Mouse (Mus musculus) embryonic facial prominence, embryonic 14.5 days (tissue): Measurements from ENCODE around the gene Mnd1. TPM values are rescaled to one million over a fixed set of nuclear protein-coding genes. Genes with fewer than 3 reads are reported as not detected.

Source experiments
- ATAC-seq: fragments of 200-750 bp; cut with Nextera tagmentation; 2 replicates; pipeline ENCODE4 v1.8.0; 2017; ENCODE audit warnings: low read depth, moderate number of reproducible peaks, moderate TSS enrichment
- DNase-seq: peaks from one replicate; pipeline ENCODE4 v3.0.0-alpha.2; 2015; ENCODE audit warnings: low spot score
- H3K27ac ChIP-seq: fragments of 300-500 bp; sonication (generic); replicated peaks from 2 replicates; pipeline ENCODE4 v1.5.1; 2014; ENCODE audit warnings: low read depth, mild to moderate bottlenecking, low read length, moderate library complexity
- H3K27me3 ChIP-seq: fragments of 300-500 bp; sonication (generic); replicated peaks from 2 replicates; pipeline ENCODE4 v1.6.1; 2014; ENCODE audit warnings: low read length; ENCODE audit not compliant: control insufficient read depth, insufficient read depth
- H3K36me3 ChIP-seq: fragments of 300-500 bp; sonication (generic); 2 replicates; pipeline ENCODE4 v1.6.1; 2014; ENCODE audit warnings: low read length, mixed read lengths; ENCODE audit not compliant: control insufficient read depth, insufficient read depth
- H3K4me1 ChIP-seq: fragments of 300-500 bp; sonication (generic); 2 replicates; pipeline ENCODE4 v1.6.1; 2014; ENCODE audit warnings: antibody characterized with exemption, low read length; ENCODE audit not compliant: control insufficient read depth, insufficient read depth
- H3K4me2 ChIP-seq: fragments of 300-500 bp; sonication (generic); 2 replicates; pipeline ENCODE4 v1.6.1; 2014; ENCODE audit warnings: low read depth, mild to moderate bottlenecking, low read length, moderate library complexity, mixed read lengths
- H3K4me3 ChIP-seq: fragments of 300-500 bp; sonication (generic); 2 replicates; pipeline ENCODE4 v1.5.1; 2014; ENCODE audit warnings: low read depth, mild to moderate bottlenecking, low read length
- H3K9ac ChIP-seq: fragments of 300-500 bp; sonication (generic); 2 replicates; pipeline ENCODE4 v1.6.1; 2014; ENCODE audit warnings: low read depth, mild to moderate bottlenecking, low read length, moderate library complexity, mixed read lengths
- H3K9me3 ChIP-seq: fragments of 300-500 bp; sonication (generic); 2 replicates; pipeline ENCODE4 v1.6.1; 2016; ENCODE audit warnings: low read length; ENCODE audit not compliant: control insufficient read depth
- WGBS: fragments of 180-500 bp; shearing (Covaris S2); extraction: QIAGEN DNeasy Blood & Tissue Kit; methylation state at CpG from one replicate; pipeline ENCODE4 v1.1.7; 2014; 5-methylcytosine and 5-hydroxymethylcytosine counted together
- polyA plus RNA-seq: library from polyadenylated mRNA; unstranded; fragments of >200 nt; fragmentation: Nextera tagmentation; extraction: Ambion mirVana; gene quantifications from 2 replicates; pipeline ENCODE4 v1.2.1, GENCODE M21; 2014

Gene Mnd1
- polyA plus RNA-seq, 1 experiment from 2014 or later = 11.8 TPM

DNA sequence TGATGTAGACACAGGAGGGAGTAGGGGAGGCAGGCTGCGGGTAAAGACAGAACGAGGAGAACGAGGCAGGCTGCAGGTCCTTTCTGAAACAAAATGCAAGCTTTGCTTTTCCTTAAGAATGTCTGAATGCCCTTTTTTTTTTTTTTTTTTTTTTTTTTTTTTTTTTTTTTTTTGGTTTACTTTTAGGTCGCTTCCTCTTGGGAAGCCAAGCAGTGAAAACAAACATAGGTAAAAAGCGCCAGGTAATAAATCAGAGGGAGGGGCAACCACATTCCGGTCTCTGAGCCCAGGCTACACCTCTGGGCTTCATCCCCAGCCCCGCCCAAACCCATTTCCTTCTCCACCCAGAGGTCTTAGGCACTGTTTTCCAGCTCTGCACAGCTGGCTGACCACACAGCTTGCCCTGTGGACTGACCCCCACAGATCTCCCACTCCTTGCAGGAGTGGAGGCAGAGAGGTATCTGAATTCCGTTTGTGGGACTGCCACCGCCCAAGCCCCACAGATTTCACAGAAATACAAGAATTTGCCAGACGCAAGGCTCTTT lies 34.1 kb upstream of the Mnd1 start:
- Histone ChIP-seq H3K27ac (no peak overlapping the region), H3K4me2 (peak overlapping the region; percentile 56), H3K36me3 (no peaks in the 10 kb centered on the region), H3K9ac (no peak overlapping the region), H3K9me3 (no peaks in the 10 kb centered on the region), H3K27me3 (0 out of 2 replicates have a peak, but pooled peaks cover 3% of the 10 kb centered on the region), H3K4me3 (peak overlapping the region; percentile 32), H3K4me1 (peaks cover 5% of the 10 kb centered on the region)
- 46% methylated on average over 10 of the region's 10 CpGs for WGBS
- ATAC-seq (no peak), DNase-seq (no peak)

DNA sequence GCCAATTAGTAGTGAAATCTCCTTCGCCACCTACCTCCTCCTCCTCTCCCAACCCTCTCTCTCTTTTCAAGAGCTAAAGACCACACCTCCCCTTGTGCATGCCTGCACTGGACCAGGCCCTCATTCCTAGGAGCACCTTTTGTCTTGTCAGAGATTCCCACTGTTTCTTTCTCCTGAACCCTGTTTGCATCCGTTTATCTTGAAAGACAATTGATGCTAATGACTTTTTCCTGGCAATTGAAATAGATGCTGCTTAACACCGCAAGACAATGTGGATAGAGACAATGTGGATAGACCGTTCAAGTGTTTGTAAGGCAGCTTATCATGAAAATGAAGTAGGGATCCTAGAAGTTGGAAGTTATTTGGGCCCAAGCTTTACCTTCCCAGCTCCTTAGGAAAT lies 26.1 kb upstream of the Mnd1 start:
- Histone ChIP-seq H3K9ac (no peak overlapping the region), H3K36me3 (no peaks in the 10 kb centered on the region), H3K27me3 (no peaks in the 10 kb centered on the region), H3K4me2 (no peak overlapping the region), H3K4me3 (no peak overlapping the region), H3K9me3 (no peaks in the 10 kb centered on the region), H3K4me1 (no peaks in the 10 kb centered on the region), H3K27ac (no peak overlapping the region)
- 48% methylated on average over 4 of the region's 4 CpGs for WGBS
- DNase-seq = no peak
- no peak for ATAC-seq

DNA sequence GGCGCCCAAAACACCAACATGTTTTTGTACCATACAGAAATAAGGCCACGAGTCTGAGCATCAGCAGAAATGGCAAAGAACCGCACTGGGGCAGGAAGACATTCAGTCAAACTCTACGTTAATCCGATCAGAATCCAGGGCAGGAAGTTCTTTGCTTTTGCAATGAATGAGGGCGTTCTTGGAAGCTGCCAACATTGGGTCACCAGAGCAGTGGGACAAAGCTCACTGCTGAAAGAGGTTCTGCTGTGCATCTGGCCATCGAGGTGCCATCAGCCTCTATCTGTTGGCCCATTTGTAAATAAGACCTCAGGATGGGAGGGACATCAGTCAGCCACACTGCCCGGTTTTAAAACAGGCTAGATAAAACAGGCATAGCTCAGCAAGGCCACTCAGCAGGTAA lies 25.5 kb upstream of the Mnd1 start:
- Histone ChIP-seq H3K4me2 (no peak overlapping the region), H3K36me3 (0 out of 2 replicates have a peak, but pooled peaks cover 3% of the 10 kb centered on the region), H3K9me3 (no peaks in the 10 kb centered on the region), H3K27ac (no peak overlapping the region), H3K4me1 (no peaks in the 10 kb centered on the region), H3K27me3 (no peaks in the 10 kb centered on the region), H3K9ac (no peak overlapping the region), H3K4me3 (no peak overlapping the region)
- ATAC-seq (no peak), DNase-seq (no peak)
- WGBS = 30% methylated on average over 8 of the region's 8 CpGs

DNA sequence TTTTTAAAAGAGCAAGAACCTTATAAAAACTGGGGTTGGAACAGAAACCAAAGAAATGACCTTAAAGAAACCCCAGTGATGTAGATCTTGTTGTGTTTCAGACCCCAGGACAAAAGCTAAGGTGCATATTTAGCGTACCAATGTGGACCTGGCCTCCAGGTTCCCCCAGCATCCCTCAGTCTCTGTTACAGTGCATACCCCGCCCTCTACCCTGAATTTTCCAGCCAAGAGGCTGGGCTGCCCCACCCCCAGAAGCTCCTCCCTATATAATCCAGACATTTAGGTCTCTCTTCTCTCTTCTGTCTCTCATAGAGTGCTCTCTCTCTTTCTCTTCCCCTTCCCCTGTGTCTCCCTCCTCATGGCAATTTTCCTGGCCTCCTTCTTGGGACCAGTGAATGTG lies 24.7 kb upstream of the Mnd1 start:
- DNase-seq (no peak), ATAC-seq (no peak)
- Histone ChIP-seq H3K9me3 (no peaks in the 10 kb centered on the region), H3K4me2 (no peak overlapping the region), H3K36me3 (0 out of 2 replicates have a peak, but pooled peaks cover 3% of the 10 kb centered on the region), H3K9ac (no peak overlapping the region), H3K4me1 (no peaks in the 10 kb centered on the region), H3K27me3 (no peaks in the 10 kb centered on the region), H3K27ac (no peak overlapping the region), H3K4me3 (no peak overlapping the region)
- 77% methylated on average over 2 of the region's 2 CpGs for WGBS

DNA sequence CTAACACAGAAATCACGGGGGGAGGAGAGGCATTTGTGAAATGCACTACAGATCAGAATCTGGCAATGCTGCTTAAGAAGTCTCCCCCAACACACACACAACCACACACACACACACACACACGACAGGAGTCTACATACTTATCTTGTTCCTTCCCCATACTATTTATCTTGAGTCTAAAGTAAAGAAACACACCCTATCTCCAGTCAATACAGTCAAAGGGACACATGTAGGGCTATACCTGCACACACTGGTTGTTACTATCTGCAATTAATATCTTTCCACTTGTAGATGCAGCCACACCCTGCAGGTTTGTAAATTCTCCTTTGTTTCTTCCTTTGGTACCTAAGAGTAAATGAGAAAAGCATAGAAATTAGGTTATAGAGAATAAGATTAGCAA lies 22.2 kb upstream of the Mnd1 start:
- DNase-seq (no peak), ATAC-seq (no peak)
- H3K4me2 ChIP-seq = no peak overlapping the region
- H3K36me3 ChIP-seq = peaks cover 4% of the 10 kb centered on the region; the same call in 1 of the 2 replicates
- no peaks in the 10 kb centered on the region for H3K4me1 ChIP-seq
- no peaks in the 10 kb centered on the region for H3K27me3 ChIP-seq
- no peak overlapping the region for H3K9ac ChIP-seq
- H3K4me3 ChIP-seq = no peak overlapping the region
- no peak overlapping the region for H3K27ac ChIP-seq
- no peaks in the 10 kb centered on the region for H3K9me3 ChIP-seq
- 78% methylated on average over 2 of the region's 2 CpGs for WGBS

DNA sequence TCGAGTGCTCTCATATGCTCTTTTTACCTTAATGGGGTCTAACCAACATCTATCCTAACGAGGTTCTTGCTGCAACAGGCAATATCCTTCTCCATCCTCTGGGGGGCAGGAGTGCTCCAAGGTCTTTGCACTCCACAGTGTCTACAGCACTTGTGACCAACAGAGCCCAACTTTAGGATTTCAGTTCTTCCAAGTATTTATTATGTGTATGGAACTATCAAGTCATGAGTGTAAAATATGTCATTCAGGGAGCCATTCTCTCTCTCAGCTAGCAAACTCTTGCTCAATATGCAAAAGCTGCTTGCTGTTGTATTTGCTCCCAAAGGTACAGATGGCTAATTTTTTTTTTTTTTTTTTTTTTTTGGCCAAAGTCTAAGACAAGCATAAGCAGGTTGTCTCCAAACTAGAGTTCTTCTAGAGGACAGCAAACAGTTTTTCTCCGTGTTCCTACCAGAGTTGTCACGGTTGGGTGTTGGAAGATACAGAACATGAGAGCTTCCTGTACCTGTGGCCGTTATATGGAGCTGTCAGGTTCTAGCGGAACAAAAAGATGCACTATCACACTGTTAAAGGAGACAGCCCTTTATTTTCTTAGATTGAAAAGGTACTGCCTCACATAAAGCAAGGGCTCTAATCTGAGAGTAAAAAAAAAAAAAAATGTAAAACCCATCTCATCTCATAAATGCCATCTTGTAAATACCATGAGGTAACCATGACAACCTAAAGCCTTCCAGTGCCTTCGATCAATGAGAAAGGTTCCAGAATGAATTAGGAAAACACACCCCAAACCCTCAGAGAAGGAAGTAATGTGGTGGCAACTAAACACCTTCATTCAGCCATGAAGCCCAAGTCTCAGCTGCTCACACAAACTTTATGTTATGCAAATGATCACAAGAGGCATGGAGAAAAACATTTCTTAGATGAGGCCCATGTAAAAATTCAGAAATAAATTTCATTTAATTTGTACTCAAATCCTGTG lies 20.0 kb upstream of the Mnd1 start:
- Histone ChIP-seq H3K36me3 (peaks cover 13% of the 10 kb centered on the region; the same call in 1 of the 2 replicates), H3K9ac (no peak overlapping the region), H3K4me3 (no peak overlapping the region), H3K27me3 (no peaks in the 10 kb centered on the region), H3K4me1 (no peaks in the 10 kb centered on the region), H3K4me2 (no peak overlapping the region), H3K27ac (no peak overlapping the region), H3K9me3 (no peaks in the 10 kb centered on the region)
- WGBS = 58% methylated on average over 7 of the region's 7 CpGs
- ATAC-seq = peak; percentile 79
- DNase-seq = peak; percentile 90

DNA sequence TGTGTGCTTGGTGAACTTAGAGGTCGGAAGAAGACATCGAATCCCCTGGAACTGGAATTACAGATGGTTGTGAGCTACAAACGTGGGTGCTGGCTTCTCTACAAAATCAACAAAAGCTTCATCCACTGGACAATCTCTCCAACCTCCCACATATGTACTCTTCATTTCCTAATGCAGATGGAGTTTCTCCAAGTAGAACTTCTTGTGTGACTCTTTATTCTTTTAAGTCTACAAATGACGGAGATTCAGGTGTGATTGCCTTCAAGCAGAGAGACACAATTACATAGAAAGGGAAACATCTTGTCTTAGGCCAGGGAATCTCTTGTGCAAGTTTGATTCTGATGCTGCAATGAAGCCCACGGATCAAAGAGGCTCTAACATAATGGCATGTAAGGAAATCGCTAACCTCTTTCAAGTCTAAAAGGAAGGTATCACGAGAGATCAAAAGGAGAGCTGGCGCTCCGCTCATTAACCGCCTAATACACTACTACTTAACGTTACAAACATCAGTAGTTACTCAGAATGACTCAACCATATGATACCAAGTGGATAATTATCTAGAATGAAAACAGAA lies 18.1 kb upstream of the Mnd1 start, which contains the start of gene Gm6525:
Gene Gm6525 (plus strand): TSS at position 524 of the 574 bp plus-strand sequence.
- 66% methylated on average over 11 of the region's 11 CpGs for WGBS

DNA sequence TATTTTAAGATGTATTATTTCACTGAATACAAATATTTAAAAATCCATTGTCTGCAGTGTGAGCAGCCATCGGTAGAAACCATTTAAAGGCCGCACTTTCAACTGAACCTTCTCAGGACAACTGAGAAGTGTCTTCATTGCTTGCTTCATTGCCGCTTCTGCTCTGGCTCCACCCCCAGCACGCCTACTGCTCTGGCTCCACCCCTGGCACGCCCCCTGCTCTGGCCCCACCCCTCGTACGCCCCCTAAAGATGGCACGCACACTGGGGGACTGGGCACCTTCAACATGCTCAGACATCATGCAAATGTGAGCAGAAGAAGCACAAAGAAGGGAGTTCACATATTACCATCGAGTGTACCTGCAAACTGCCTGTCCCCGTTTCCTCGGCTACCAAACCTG lies 16.8 kb upstream of the Mnd1 start:
- Histone ChIP-seq H3K4me1 (no peaks in the 10 kb centered on the region), H3K27ac (no peak overlapping the region), H3K9me3 (no peaks in the 10 kb centered on the region), H3K4me3 (no peak overlapping the region), H3K9ac (no peak overlapping the region), H3K36me3 (peaks cover 16% of the 10 kb centered on the region; the same call in 1 of the 2 replicates), H3K27me3 (no peaks in the 10 kb centered on the region), H3K4me2 (no peak overlapping the region)
- DNase-seq = no peak
- WGBS = 51% methylated on average over 11 of the region's 11 CpGs
- no peak for ATAC-seq

More for the DNA sequence above, 18.1 kb upstream of the Mnd1 start, which contains the start of gene Gm6525:
- ATAC-seq (no peak), DNase-seq (no peak)
- Histone ChIP-seq H3K4me1 (no peaks in the 10 kb centered on the region), H3K27ac (no peak within 1 kb of the TSS), H3K9me3 (no peaks in the 10 kb centered on the region), H3K4me2 (no peak within 1 kb of the TSS), H3K9ac (no peak within 1 kb of the TSS), H3K36me3 (peaks cover 16% of the 10 kb centered on the region; the same call in 1 of the 2 replicates), H3K27me3 (no peaks in the 10 kb centered on the region), H3K4me3 (no peak within 1 kb of the TSS)
